Mouse (Mus musculus) neural tube, embryonic 10.5 days (tissue): ENCODE measurements at regions not wholly inside any gene's neighbourhood (a gene's known extent, or its start where the extent isn't known, plus 50 kb on each side); places are given as distances from the start of the nearest gene placed in this dataset.

ENCODE experiments used
- DNase-seq: peaks from one replicate; pipeline ENCODE4 v3.0.0-alpha.2; 2017; ENCODE audit warnings: low spot score; ENCODE audit errors: extremely low spot score

DNA sequence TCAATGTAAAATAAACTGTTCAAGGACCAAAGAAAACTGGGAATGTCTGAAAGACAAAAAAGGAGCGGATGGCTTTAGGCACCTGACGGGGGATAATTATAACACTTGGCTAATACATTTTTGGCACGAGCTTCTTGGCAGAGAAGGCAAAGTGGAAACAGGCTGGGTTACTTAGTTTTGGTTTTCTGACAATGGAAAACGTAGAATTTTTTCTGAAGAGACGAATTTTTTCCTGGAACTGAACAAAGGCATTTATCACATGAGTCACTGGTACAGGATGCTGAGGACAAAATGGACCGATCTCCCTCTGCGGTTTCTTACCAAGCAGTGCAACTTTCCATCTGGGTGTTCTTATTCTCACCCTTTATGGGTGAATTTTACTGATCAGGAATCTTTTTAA, 143.2 kb upstream of the Slit3 start:
- DNase-seq = no peak

- no peak for DNase-seq
Observed at GRCm38 (mm10) chr11:34975771-34976302, 142.4 kb upstream of the Spdl1 start.

GRCm38 (mm10) chr11:34973467-34973921, 140.1 kb upstream of the Spdl1 start:
- DNase-seq = no peak

DNA sequence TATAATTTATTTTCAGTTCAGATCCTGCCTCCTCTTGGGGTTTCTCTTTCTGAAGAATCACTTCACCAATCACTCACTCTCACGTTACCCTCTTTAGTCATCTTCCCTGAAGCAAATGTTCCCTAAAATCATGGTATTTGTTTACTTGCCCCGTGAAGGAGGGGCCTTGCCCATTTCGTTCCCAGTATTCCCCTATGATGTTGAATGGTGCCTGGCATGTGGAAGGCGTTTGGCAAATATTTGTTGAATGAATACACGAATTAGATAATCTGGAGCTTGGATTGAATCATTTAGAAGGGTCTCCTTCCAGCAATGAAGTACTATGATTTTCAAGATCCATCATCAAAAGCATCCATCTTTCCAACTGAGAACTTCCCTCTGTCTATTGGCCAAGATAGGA, 139.6 kb upstream of the Spdl1 start:
- DNase-seq = no peak

DNA sequence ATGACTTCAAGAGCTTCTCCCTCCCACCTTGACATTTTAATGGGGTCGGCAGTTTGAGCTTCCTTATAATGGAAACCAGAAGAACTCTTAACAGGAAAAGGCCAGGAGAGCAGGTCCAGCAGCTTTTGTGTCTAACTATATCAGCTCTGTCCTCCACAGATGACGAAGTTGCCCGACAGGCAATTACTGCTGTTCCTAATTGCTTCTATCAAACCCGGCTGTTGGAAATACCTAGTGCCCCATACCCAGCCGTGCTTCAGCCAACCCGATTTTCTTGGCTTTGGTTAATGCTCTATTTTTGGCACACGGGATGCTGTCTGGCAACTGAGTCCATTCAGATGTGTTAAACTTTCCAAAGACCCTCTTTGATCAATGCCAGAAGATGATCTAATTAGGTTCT, 125.8 kb upstream of the Spdl1 start:
- no peak for DNase-seq

- DNase-seq = no peak
Observed at GRCm38 (mm10) chr11:34941486-34942456, 108.3 kb upstream of the Spdl1 start.

DNA sequence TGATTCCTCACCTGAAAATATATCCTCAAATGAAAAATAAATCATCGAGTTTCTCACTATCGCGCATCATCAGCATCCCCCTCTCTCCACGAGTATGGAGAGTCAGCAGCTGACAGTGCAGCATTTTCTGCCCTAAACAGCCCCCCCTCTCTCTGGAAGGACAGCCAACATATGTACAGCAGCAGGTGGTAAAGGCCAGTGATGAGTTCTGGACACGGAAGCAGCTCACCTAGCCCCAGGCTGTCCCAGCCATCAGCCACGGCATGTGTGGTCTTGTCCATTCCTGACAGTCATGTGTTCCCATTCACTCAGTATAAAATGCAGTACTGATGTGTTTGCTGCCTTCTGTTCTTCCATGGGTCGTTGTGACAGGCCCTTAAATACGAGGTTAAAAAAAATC, 106.7 kb upstream of the Spdl1 start:
- no peak for DNase-seq

- no peak for DNase-seq
Observed at GRCm38 (mm10) chr11:34939002-34939401, 105.6 kb upstream of the Spdl1 start.

DNA sequence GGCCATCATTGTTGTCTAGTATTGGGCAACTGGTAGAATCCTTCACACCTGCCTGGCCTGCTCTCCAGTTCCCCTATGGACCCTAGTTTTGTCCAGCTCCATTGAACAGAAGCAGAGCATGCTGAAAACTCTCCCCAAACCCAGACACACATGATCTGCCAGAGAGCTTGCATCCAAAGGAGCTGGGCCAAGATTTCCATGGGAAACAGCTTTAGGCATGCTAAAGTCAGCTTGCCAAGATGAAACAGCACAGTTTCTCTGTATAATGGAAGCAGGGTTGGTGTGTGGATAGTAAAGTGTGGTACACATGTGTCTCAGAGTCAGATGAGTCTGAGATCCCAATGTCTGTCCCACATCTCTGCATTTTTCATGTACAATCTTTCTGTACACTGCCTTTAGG, 98.8 kb upstream of the Spdl1 start:
- no peak for DNase-seq

- DNase-seq = no peak
Observed at GRCm38 (mm10) chr11:34917175-34917574, 83.7 kb upstream of the Spdl1 start.

DNA sequence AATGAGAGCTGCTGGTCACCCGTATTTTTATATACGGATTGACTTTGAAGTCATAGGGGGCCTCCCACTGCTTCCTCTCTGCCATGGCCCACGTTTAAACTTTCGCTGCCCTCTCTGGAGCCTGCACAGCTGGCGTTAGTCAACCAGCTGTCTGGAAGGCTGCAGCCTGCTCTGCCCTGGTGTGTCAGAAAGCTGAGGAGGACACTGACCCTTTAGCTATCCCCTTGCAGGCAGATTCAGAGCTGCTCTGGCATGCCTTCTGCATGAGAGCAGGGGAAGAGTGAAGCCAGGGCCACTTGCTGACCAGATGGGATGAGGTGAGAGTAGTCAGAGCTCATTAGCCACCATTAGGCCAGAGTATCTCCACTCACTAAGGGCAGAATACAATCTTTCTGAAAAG, 76.4 kb upstream of the Spdl1 start:
- DNase-seq = peak; percentile 33

DNA sequence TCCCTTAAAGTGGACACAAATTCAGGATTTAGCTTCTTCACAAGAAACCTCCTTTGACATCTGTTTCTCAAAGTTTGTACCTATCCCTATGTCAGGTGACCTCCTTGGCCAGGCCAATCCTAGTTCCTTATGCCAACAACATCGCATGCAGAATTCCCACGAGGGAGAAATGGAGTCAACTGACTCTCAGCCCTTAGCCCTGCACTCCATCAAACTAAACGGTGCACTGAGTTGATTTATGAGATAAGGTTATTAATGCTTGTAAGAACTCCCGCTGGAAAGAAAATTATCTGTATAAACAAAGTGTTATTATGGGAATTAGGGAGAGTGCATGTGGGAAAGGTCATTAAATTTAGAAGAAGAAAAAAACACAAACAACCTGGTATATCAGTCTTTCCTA, 70.8 kb upstream of the Spdl1 start:
- DNase-seq = no peak

- DNase-seq = no peak
Observed at GRCm38 (mm10) chr11:34899400-34899799, 66.0 kb upstream of the Spdl1 start.

DNA sequence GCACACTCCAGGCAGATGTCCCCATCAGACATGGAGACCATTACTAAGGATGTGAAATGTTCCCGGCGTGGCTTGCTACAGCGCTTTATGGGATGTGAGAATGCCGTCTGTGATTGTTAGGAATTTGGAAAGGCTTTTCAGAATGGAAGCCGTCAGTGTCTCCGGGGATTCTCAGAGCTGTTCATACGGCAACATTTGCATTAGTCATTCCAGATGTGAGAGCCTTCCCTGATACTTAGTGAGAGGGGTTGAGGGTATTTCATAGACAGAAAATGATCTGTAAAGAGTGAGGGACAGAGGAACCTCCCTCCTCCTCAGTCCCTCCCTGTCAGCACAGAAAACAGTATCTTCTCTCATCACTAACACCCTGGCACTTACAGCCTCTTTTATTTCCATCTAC, 62.2 kb upstream of the Spdl1 start:
- no peak for DNase-seq

GRCm38 (mm10) chr11:34888374-34889136, 55.1 kb upstream of the Spdl1 start:
- DNase-seq = no peak

- DNase-seq = no peak
Observed at GRCm38 (mm10) chr11:34887587-34887986, 54.1 kb upstream of the Spdl1 start.
